Mouse (Mus musculus) heart, embryonic 11.5 days (tissue): Measurements from ENCODE around the gene Olfr1336. TPM values are rescaled to one million over a fixed set of nuclear protein-coding genes. Genes with fewer than 3 reads are reported as not detected.

Experiments
- ATAC-seq: fragments of 200-750 bp; cut with Nextera tagmentation; replicated peaks from 2 replicates; pipeline ENCODE4 v1.8.0; 2017; ENCODE audit warnings: moderate library complexity; ENCODE audit not compliant: insufficient number of reproducible peaks, low FRiP score, low TSS enrichment
- H3K27ac ChIP-seq: fragments of 300-500 bp; sonication (generic); 2 replicates; pipeline ENCODE4 v1.5.1; 2014; ENCODE audit warnings: mild to moderate bottlenecking, low read depth, low read length
- H3K27me3 ChIP-seq: fragments of 300-500 bp; sonication (generic); 2 replicates; pipeline ENCODE4 v1.6.1; 2014; ENCODE audit warnings: mild to moderate bottlenecking, low read length, mixed read lengths; ENCODE audit not compliant: control insufficient read depth, insufficient read depth
- H3K36me3 ChIP-seq: fragments of 300-500 bp; sonication (generic); 2 replicates; pipeline ENCODE4 v1.6.1; 2014; ENCODE audit warnings: mild to moderate bottlenecking, low read length, moderate library complexity, mixed read lengths; ENCODE audit not compliant: control insufficient read depth, insufficient read depth
- H3K4me1 ChIP-seq: fragments of 300-500 bp; sonication (generic); 2 replicates; pipeline ENCODE4 v1.6.1; 2014; ENCODE audit warnings: low read length; ENCODE audit not compliant: control insufficient read depth, insufficient read depth
- H3K4me2 ChIP-seq: fragments of 300-500 bp; sonication (generic); 2 replicates; pipeline ENCODE4 v1.6.1; 2014; ENCODE audit warnings: mild to moderate bottlenecking, moderate library complexity
- H3K4me3 ChIP-seq: fragments of 300-500 bp; sonication (generic); 2 replicates; pipeline ENCODE4 v1.5.1; 2014; ENCODE audit warnings: low read depth, low read length
- H3K9ac ChIP-seq: fragments of 300-500 bp; sonication (generic); 2 replicates; pipeline ENCODE4 v1.6.1; 2014; ENCODE audit warnings: mild to moderate bottlenecking, low read depth, low read length, moderate library complexity
- H3K9me3 ChIP-seq: fragments of 300-500 bp; sonication (generic); replicated peaks from 2 replicates; pipeline ENCODE4 v1.6.1; 2016; ENCODE audit warnings: low read length; ENCODE audit not compliant: control insufficient read depth
- WGBS: fragments of 180-500 bp; shearing (Covaris S2); extraction: QIAGEN DNeasy Blood & Tissue Kit; methylation state at CpG from one replicate; pipeline ENCODE4 v1.1.7; 2014; ENCODE audit not compliant: insufficient replicate concordance; 5-methylcytosine and 5-hydroxymethylcytosine counted together
- polyA plus RNA-seq: library from polyadenylated mRNA; unstranded; fragments of >200 nt; fragmentation: Nextera tagmentation; extraction: Ambion mirVana; gene quantifications from 2 replicates; pipeline ENCODE4 v1.2.1, GENCODE M21; 2014

The Olfr1336 gene
- polyA plus RNA-seq: not detected in 2 replicates

DNA sequence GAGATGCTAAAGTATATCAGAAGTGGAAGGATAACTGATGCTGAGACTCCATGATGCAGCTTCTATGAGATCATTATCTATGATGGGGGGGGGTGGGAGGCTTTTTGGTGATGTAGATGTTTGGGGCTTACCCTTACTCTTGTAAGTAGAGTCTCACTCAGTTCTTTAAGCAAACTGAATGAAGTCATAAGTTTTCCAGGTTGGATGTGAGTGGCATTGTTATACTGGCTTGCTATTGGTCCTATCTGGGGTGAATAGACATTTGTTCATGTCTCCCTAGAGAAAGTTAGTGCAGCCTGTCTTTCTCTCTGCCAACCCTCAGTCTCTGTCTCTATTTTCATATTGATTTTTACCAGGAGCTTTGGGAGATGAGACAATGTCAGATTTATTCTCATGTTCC is at the start of gene Olfr1336:
Olfr1336 (plus strand) TSS at position 301 of the 400 bp plus-strand sequence.
- ATAC-seq: no peak
- H3K4me1 ChIP-seq: no peaks in the 10 kb centered on the region
- H3K27me3 ChIP-seq: no peaks in the 10 kb centered on the region
- H3K4me3 ChIP-seq: no peak within 1 kb of the TSS
- H3K36me3 ChIP-seq: no peaks in the 10 kb centered on the region
- H3K9me3 ChIP-seq: peaks cover 7% of the 10 kb centered on the region
- H3K9ac ChIP-seq: no peak within 1 kb of the TSS
- no peak within 1 kb of the TSS for H3K27ac ChIP-seq
- no peak within 1 kb of the TSS for H3K4me2 ChIP-seq

DNA sequence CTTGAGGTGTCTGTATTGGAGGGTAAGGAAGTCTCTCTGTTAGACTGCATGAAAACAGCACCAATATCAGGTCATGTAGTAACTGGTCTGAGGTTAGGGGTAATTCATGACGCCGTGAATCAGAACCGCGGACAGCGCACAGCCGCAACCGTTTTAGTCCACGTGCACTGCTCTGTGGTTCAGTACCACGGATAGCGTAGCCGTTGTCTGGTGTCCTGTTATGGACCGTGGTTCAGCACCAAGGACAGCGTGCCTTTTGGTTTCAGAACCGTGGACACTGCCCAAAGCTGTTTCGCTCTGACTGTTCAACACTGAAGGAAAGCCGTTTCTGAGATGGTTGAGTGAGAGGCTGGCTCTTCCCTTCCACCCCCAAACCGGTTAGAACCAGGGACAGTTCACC is 45.9 kb upstream of the Olfr1336 start, which contains the start of gene Gm20715:
Gm20715 (plus strand) TSS at position 235 of the 400 bp plus-strand sequence.
- 3% methylated on average over 17 of the region's 17 CpGs for WGBS
- no peaks in the 10 kb centered on the region for H3K27me3 ChIP-seq
- H3K4me2 ChIP-seq: no peak within 1 kb of the TSS
- H3K36me3 ChIP-seq: no peaks in the 10 kb centered on the region
- H3K9ac ChIP-seq: no peak within 1 kb of the TSS
- ATAC-seq: peak; percentile 72
- no peak within 1 kb of the TSS for H3K27ac ChIP-seq
- no peaks in the 10 kb centered on the region for H3K9me3 ChIP-seq
- H3K4me3 ChIP-seq: no peak within 1 kb of the TSS
- no peaks in the 10 kb centered on the region for H3K4me1 ChIP-seq

DNA sequence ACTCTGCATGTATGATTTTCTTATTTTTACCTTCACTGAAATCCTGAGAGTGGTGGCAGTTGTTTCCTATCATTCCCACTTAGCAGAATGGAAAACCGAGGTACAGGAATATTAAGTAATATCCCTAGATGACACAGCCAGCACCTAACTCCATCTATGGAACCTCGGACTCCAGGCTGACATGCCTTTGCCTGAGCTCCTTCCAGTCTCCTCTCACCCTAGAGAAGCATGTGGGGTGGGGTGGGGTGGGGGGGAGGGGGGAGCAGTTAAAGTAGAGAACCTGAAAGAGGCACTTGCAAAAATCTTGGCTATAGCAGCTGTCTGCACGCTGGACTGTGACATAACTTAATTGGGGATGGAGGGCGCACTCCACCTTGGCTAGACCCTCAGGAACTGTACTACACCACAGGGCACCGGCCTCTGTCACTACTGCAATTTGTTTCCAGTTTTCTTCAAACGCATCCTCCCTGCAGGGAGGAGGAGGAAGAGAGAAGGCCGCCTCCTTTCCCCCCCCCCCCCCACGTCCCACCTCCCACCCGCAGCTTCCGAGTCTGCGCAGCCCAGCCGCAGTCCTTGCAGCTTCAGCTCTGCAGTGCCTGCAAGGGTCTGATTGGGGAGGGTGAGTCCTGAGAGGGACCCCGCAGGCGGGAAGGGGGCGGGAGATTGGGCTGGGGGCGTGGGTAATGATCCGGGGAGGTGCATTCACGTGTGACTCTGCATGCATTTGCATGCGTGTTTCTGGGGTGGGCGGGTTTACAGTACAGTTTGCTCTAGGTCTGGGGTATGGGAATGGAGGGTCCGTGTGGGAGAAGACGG is 41.1 kb upstream of the Olfr1336 start:
- no peak overlapping the region for H3K4me2 ChIP-seq
- H3K9ac ChIP-seq: no peak overlapping the region
- no peak overlapping the region for H3K27ac ChIP-seq
- no peaks in the 10 kb centered on the region for H3K9me3 ChIP-seq
- no peak overlapping the region for H3K4me3 ChIP-seq
- H3K27me3 ChIP-seq: no peaks in the 10 kb centered on the region
- no peak for ATAC-seq
- no peaks in the 10 kb centered on the region for H3K36me3 ChIP-seq
- 8% methylated on average over 20 of the region's 22 CpGs for WGBS
- no peaks in the 10 kb centered on the region for H3K4me1 ChIP-seq

DNA sequence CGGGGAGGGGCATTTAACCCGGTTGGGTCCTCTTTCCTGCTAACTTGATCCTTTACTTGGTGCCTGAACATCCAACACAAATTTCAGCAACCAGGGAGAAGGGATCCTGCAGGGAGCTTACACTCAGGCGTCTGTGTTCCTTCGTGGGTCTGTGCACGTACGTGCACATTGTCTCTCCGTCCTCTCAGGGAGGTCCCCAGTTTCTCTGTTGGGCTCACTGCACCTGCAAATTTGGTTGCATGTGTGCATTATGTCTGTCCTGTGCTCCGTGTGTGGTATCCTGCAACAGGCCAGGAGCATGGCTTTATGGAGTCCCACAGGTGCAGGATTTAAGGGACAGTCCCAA is 40.6 kb upstream of the Olfr1336 start:
- Histone ChIP-seq H3K27me3 (no peaks in the 10 kb centered on the region), H3K4me3 (no peak overlapping the region), H3K9ac (no peak overlapping the region), H3K9me3 (no peaks in the 10 kb centered on the region), H3K4me1 (no peaks in the 10 kb centered on the region), H3K36me3 (no peaks in the 10 kb centered on the region), H3K4me2 (no peak overlapping the region), H3K27ac (no peak overlapping the region)
- no peak for ATAC-seq
- WGBS: 17% methylated on average over 8 of the region's 8 CpGs

DNA sequence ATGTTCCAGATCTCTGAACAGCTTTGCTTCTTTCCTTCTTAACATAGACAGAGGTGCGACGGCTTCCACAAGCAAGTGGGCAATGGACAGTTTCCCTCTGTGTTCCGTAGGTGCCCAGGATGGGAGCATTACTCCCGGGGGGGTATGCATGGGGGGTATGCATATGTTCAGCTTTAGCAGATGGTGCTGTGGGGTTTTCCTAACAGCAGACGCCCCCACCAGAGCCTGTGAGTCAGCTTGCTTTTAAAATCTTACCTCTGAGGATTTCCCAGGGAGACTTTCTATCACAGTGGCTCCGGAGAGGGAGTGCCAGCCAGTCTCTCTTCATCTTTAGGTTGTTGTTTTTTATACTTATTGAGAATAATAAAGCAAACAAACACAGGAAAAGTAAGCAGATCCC is 36.1 kb upstream of the Olfr1336 start:
- Histone ChIP-seq H3K4me2 (no peak overlapping the region), H3K4me3 (no peak overlapping the region), H3K9me3 (no peaks in the 10 kb centered on the region), H3K4me1 (no peaks in the 10 kb centered on the region), H3K27ac (no peak overlapping the region), H3K36me3 (no peaks in the 10 kb centered on the region), H3K9ac (no peak overlapping the region), H3K27me3 (no peaks in the 10 kb centered on the region)
- no peak for ATAC-seq
- whole genome bisulfite sequencing: 72% methylated on average over 6 of the region's 6 CpGs

DNA sequence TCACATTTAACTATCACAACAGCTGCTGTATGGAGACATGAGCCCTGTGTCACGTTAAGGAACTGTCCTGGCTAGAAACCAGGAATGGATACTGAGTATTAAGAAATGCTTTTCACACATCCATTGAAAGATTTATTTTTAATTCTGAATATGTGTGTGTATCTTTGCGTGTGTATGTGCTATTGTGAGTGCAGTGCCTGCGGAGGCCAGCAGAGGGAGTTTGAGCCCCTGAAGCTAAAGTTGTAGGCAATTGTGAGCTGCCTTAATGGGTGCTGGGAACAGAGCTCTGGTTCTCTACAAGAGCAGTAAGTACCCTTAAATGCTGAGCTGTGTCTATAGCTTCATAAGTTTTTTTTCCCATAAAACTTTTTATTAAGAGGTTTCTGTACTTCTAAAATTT is 26.6 kb upstream of the Olfr1336 start:
- no peaks in the 10 kb centered on the region for H3K36me3 ChIP-seq
- no peak overlapping the region for H3K4me2 ChIP-seq
- H3K27me3 ChIP-seq: no peaks in the 10 kb centered on the region
- no peaks in the 10 kb centered on the region for H3K4me1 ChIP-seq
- WGBS: 81% methylated on average over 3 of the region's 3 CpGs
- H3K4me3 ChIP-seq: no peak overlapping the region
- H3K9ac ChIP-seq: no peak overlapping the region
- H3K9me3 ChIP-seq: 0 out of 2 replicates have a peak, but pooled peaks cover 6% of the 10 kb centered on the region
- H3K27ac ChIP-seq: no peak overlapping the region
- ATAC-seq: no peak

DNA sequence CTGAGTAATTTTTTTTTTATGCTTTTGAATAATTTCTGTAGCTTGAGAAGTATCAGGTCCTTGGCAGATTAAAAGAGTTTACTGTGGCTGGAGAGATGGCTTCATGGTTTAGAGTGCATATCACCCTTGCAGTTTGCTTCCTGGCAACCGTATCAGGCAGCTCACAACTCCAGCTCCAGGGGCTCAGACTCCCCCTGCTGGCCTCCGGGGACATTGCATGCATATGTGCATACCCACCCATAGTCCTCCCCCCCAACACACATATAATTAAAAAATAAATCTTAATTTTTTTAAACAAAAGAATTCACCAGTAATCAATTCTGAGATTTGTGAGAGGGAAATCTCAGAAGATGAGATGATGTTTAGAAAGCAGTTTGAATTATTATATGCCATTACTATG is 25.6 kb upstream of the Olfr1336 start:
- WGBS: 46% methylated on average over 2 of the region's 2 CpGs
- H3K27ac ChIP-seq: no peak overlapping the region
- no peaks in the 10 kb centered on the region for H3K36me3 ChIP-seq
- 0 out of 2 replicates have a peak, but pooled peaks cover 6% of the 10 kb centered on the region for H3K9me3 ChIP-seq
- H3K4me3 ChIP-seq: no peak overlapping the region
- no peaks in the 10 kb centered on the region for H3K4me1 ChIP-seq
- ATAC-seq: no peak
- H3K27me3 ChIP-seq: no peaks in the 10 kb centered on the region
- H3K9ac ChIP-seq: no peak overlapping the region
- H3K4me2 ChIP-seq: no peak overlapping the region

DNA sequence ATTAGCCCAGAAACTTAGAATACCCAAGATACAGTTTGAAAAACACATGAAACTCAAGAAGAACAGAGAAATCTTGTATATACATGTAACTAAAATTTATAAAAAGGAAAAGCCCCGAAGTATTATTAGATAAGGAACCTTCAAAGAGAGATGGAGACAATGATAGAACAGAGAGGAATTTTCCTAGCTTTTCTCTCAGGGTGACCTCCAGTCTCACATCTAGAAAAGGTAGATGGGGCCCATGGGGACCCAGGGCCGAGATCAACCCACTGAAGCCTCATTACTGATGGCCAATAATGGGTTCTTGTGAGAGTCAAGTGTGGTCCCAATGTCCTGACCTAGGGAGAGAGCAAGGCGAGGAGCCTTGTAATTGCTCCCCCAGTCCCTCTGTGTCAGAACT is 17.6 kb upstream of the Olfr1336 start, which contains the start of gene Olfr1344:
Olfr1344 (plus strand) TSS at position 301 of the 400 bp plus-strand sequence.
- H3K9me3 ChIP-seq: no peaks in the 10 kb centered on the region; the same call in 1 of the 2 replicates
- H3K9ac ChIP-seq: no peak within 1 kb of the TSS
- WGBS: 54% methylated on average over 3 of the region's 3 CpGs
- no peak for ATAC-seq
- H3K27ac ChIP-seq: no peak within 1 kb of the TSS
- no peak within 1 kb of the TSS for H3K4me2 ChIP-seq
- no peaks in the 10 kb centered on the region for H3K36me3 ChIP-seq
- no peak within 1 kb of the TSS for H3K4me3 ChIP-seq
- H3K4me1 ChIP-seq: no peaks in the 10 kb centered on the region
- no peaks in the 10 kb centered on the region for H3K27me3 ChIP-seq

DNA sequence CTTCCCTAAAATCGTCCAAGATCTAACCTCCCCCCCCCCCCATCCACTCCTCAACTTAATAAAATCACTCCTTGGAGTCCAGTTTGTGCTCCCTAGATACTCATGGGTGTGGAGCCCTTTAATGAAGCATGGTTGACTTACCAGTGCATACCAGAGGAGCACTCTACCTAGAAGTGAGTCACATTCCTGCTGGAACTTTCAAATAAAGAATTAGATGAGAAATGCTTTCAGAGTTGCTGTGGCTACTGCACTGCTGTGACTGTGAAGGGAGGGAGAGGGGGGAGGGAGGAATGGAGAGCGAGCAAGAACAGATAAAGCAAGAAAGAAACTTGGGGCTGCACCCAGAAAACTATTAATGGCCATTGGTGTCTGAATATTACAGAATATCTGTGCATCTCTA is 14.8 kb upstream of the Olfr1336 start:
- no peaks in the 10 kb centered on the region for H3K36me3 ChIP-seq
- no peak overlapping the region for H3K27ac ChIP-seq
- no peak overlapping the region for H3K4me3 ChIP-seq
- H3K27me3 ChIP-seq: no peaks in the 10 kb centered on the region
- WGBS: 63% methylated on average over 2 of the region's 2 CpGs
- H3K9ac ChIP-seq: no peak overlapping the region
- H3K4me2 ChIP-seq: no peak overlapping the region
- no peak for ATAC-seq
- H3K9me3 ChIP-seq: no peaks in the 10 kb centered on the region; the same call in 1 of the 2 replicates
- no peaks in the 10 kb centered on the region for H3K4me1 ChIP-seq
